In the genomic region with DNA sequence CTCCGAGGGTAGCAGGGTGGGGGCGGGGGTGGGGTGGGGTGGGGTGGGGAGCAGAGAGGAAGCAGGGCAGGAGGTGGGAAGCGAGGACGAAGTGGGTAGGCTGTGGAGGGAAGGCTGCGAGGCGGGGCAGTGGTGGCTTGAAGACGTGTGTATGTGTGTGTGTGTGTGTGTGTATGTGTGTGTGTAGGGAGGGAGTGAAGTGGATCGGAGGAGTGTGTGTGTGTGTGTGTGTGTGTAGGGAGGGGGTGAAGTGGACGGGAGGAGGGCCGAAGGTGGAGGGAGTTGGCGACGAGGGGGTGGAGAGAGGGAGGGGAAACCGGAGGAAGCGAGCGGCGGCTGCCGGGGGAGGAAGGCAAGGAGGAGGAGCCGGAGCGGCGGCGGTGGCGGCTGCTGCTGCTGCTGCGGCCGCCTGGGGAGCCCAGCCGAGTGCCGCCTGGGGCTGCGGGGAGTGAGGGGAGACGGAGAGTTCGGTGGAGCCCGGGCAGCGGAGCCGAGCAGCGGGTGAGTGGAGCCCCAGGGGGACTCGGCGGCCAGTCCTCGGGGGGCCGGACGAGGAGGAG, we compare ENCODE assay signal across 8 mouse cellular contexts. TPM values are rescaled to one million over a fixed set of nuclear protein-coding genes. Genes with fewer than 3 reads are reported as not detected.
DNase-seq lines count a peak whose midpoint lies in the region; ATAC-seq and TF ChIP-seq lines count a peak whose summit lies in the region.

A gene (plus strand): TSS at position 351 of the 560 bp plus-strand sequence.

- TF ChIP-seq CTCF in kidney, adult 2 months (conservative IDR thresholded peaks at IDR 0.05; ENCODE audit: insufficient read depth, insufficient read length, low read depth, low read length) = no peak

- H3K9ac ChIP-seq in embryonic facial prominence, embryonic 13.5 days = peak within 1 kb of the TSS; percentile 77
- peak within 1 kb of the TSS; percentile 80 for H3K9ac ChIP-seq in limb, embryonic 13.5 days
- peak within 1 kb of the TSS; percentile 61 for H3K9ac ChIP-seq in midbrain, embryonic 15.5 days

- peak within 1 kb of the TSS; percentile 55 for H3K4me3 ChIP-seq in embryonic facial prominence, embryonic 13.5 days
- peak within 1 kb of the TSS; percentile 100 for H3K4me3 ChIP-seq in kidney, adult 2 months (ENCODE audit: insufficient read depth, low read depth, low read length)
- H3K4me3 ChIP-seq in limb, embryonic 13.5 days = peak within 1 kb of the TSS; percentile 63
- peak within 1 kb of the TSS; percentile 64 for H3K4me3 ChIP-seq in midbrain, embryonic 15.5 days

- peaks cover 32% of the 10 kb centered on the region for H3K27me3 ChIP-seq in embryonic facial prominence, embryonic 13.5 days
- no peaks in the 10 kb centered on the region for H3K27me3 ChIP-seq in kidney, adult 2 months (replicated peaks; ENCODE audit: control insufficient read depth, insufficient read depth, low read length)
- peaks cover 41% of the 10 kb centered on the region; the same call in 1 of the 2 replicates for H3K27me3 ChIP-seq in limb, embryonic 13.5 days
- H3K27me3 ChIP-seq in midbrain, embryonic 15.5 days (replicated peaks) = peaks cover 11% of the 10 kb centered on the region

- WGBS in embryonic facial prominence, embryonic 13.5 days = 10% methylated on average over 26 of the region's 38 CpGs
- WGBS in kidney, adult 2 months = 3% methylated on average over 26 of the region's 38 CpGs
- WGBS in limb, embryonic 13.5 days = 6% methylated on average over 17 of the region's 38 CpGs
- WGBS in midbrain, embryonic 15.5 days = 9% methylated on average over 10 of the region's 38 CpGs

- ATAC-seq in embryonic facial prominence, embryonic 13.5 days (ENCODE audit: insufficient number of reproducible peaks, insufficient read depth, low FRiP score, low TSS enrichment, low read depth) = peak; percentile 86
- peak; percentile 88 for ATAC-seq in limb, embryonic 13.5 days (ENCODE audit: low FRiP score, low read depth)
- peak; percentile 88 for ATAC-seq in midbrain, embryonic 15.5 days (replicated peaks)

- H3K9me3 ChIP-seq in embryonic facial prominence, embryonic 13.5 days = no peaks in the 10 kb centered on the region
- H3K9me3 ChIP-seq in limb, embryonic 13.5 days = no peaks in the 10 kb centered on the region
- no peaks in the 10 kb centered on the region for H3K9me3 ChIP-seq in midbrain, embryonic 15.5 days

- TF ChIP-seq POLR2A in kidney, adult 2 months (IDR thresholded peaks at IDR 0.05; ENCODE audit: low read depth, low read length) = no peak

- DNase-seq in layer of hippocampus, adult 11-12 months (ENCODE audit: low spot score) = peak; percentile 49
- DNase-seq in layer of hippocampus, adult 9-10 months (ENCODE audit: low spot score) = no peak
- peak; percentile 77 to 90 for DNase-seq in heart, adult 18-20 months
- DNase-seq in kidney, adult 2 months = peak; percentile 88
- DNase-seq in spleen, postnatal 10 days (ENCODE audit: low spot score in 2 of 2) = peak; percentile 60 to 76

- peak within 1 kb of the TSS; percentile 95 for H3K27ac ChIP-seq in embryonic facial prominence, embryonic 13.5 days
- H3K27ac ChIP-seq in kidney, adult 2 months (ENCODE audit: insufficient read depth, low read depth, low read length) = peak within 1 kb of the TSS; percentile 99
- peak within 1 kb of the TSS; percentile 93 for H3K27ac ChIP-seq in limb, embryonic 13.5 days
- peak within 1 kb of the TSS; percentile 85 for H3K27ac ChIP-seq in midbrain, embryonic 15.5 days

- peaks cover 23% of the 10 kb centered on the region for H3K4me1 ChIP-seq in embryonic facial prominence, embryonic 13.5 days
- peaks cover 5% of the 10 kb centered on the region; the same call in 1 of the 2 replicates for H3K4me1 ChIP-seq in kidney, adult 2 months (ENCODE audit: control insufficient read depth, insufficient read depth, low read length)
- H3K4me1 ChIP-seq in limb, embryonic 13.5 days = peaks cover 27% of the 10 kb centered on the region; the same call in 1 of the 2 replicates
- H3K4me1 ChIP-seq in midbrain, embryonic 15.5 days = peaks cover 4% of the 10 kb centered on the region; the same call in 1 of the 2 replicates

- peak within 1 kb of the TSS; percentile 74 for H3K4me2 ChIP-seq in embryonic facial prominence, embryonic 13.5 days
- H3K4me2 ChIP-seq in limb, embryonic 13.5 days (replicated peaks) = peak within 1 kb of the TSS; percentile 82
- H3K4me2 ChIP-seq in midbrain, embryonic 15.5 days = peak within 1 kb of the TSS; percentile 63

- no peaks in the 10 kb centered on the region for H3K36me3 ChIP-seq in embryonic facial prominence, embryonic 13.5 days
- H3K36me3 ChIP-seq in kidney, adult 2 months (ENCODE audit: control insufficient read depth, insufficient read depth, low read length) = no peaks in the 10 kb centered on the region
- H3K36me3 ChIP-seq in limb, embryonic 13.5 days = no peaks in the 10 kb centered on the region
- H3K36me3 ChIP-seq in midbrain, embryonic 15.5 days (replicated peaks) = no peaks in the 10 kb centered on the region

RNA-seq across cellular contexts. Expression of the gene that starts here (rescaled TPM):
- polyA plus RNA-seq in embryonic facial prominence, embryonic 13.5 days (2015; fragmentation: Nextera tagmentation; extraction: Ambion mirVana) = 53.7 and 56.7 TPM in 2 replicates
- 10 to 100 TPM; 21.0 to 23.8 TPM for total RNA-seq in heart, adult 18-20 months (2021)
- polyA plus RNA-seq in kidney, adult 2 months (2012; rRNA removed) = 15.9 and 16.3 TPM in 2 replicates
- polyA plus RNA-seq in limb, embryonic 13.5 days (2015; fragmentation: Nextera tagmentation; extraction: Ambion mirVana) = 65.5 and 69.9 TPM in 2 replicates
- 22.3 and 23.1 TPM in 2 replicates for polyA plus RNA-seq in midbrain, embryonic 15.5 days (2015; fragmentation: Nextera tagmentation; extraction: Ambion mirVana)
